Mouse (Mus musculus): Measurements from ENCODE around the gene Siah2. TPM values are rescaled to one million over a fixed set of nuclear protein-coding genes. Genes with fewer than 3 reads are reported as not detected.

The Siah2 gene
- polyA plus RNA-seq, 1 experiment from 2014 or later, result 7.4 TPM

- H3K4me3 ChIP-seq (ENCODE audit: low read depth, low read length), result no peak overlapping the region
- H3K27me3 ChIP-seq (ENCODE audit: insufficient read depth, low read length), result no peaks in the 10 kb centered on the region
- no peak overlapping the region for H3K9ac ChIP-seq
- no peak overlapping the region for H3K4me2 ChIP-seq
- no peaks in the 10 kb centered on the region for H3K4me1 ChIP-seq (ENCODE audit: insufficient read depth)
- DNase-seq, result no peak
- TF ChIP-seq CTCF (IDR thresholded peaks at IDR 0.05; ENCODE audit: low read depth), result no peak
- ATAC-seq (ENCODE audit: insufficient read depth), result no peak
- no peaks in the 10 kb centered on the region for H3K9me3 ChIP-seq (ENCODE audit: low read depth, low read length)
- H3K27ac ChIP-seq (ENCODE audit: low read depth), result no peak overlapping the region
- no peaks in the 10 kb centered on the region for H3K36me3 ChIP-seq (ENCODE audit: insufficient read depth)
- WGBS, result 28% methylated on average over 7 of the region's 7 CpGs
Measured at GRCm38 (mm10) chr3:58695507-58695906, 3.3 kb upstream of the Siah2 start.

GRCm38 (mm10) chr3:58695044-58695443, 2.8 kb upstream of the Siah2 start:
- ATAC-seq (ENCODE audit: insufficient read depth), result no peak
- Histone ChIP-seq H3K4me2 (no peak overlapping the region), H3K4me1 (ENCODE audit: insufficient read depth) (no peaks in the 10 kb centered on the region), H3K9ac (no peak overlapping the region), H3K36me3 (ENCODE audit: insufficient read depth) (no peaks in the 10 kb centered on the region), H3K9me3 (ENCODE audit: low read depth, low read length) (no peaks in the 10 kb centered on the region), H3K4me3 (ENCODE audit: low read depth, low read length) (no peak overlapping the region), H3K27me3 (ENCODE audit: insufficient read depth, low read length) (no peaks in the 10 kb centered on the region), H3K27ac (ENCODE audit: low read depth) (no peak overlapping the region)
- WGBS, result 67% methylated on average over 1 of the region's 1 CpGs
- DNase-seq, result no peak
- TF ChIP-seq CTCF (IDR thresholded peaks at IDR 0.05; ENCODE audit: low read depth), result no peak

DNA sequence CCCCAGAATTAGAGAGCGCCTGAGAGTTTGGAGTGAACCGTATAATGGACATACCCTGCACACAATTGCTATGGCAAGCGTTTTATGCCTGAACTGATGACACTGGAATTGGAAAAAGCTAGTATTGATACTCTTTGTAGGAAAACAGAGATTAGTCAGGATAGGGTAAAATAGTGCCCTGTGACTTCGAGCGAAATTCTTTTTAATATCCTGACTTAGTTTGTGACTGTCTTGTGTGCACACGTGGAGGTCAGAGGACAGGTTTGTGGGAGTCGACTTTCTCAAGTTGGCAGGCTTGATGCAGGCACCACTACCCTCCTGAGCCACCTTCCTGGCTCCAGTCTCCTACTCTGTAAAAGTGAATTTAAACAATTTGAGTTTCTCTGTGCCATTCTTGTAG, 1.1 kb upstream of the Siah2 start:
- Histone ChIP-seq H3K27ac (ENCODE audit: low read depth) (no peak overlapping the region), H3K27me3 (ENCODE audit: insufficient read depth, low read length) (no peaks in the 10 kb centered on the region), H3K9me3 (ENCODE audit: low read depth, low read length) (no peaks in the 10 kb centered on the region), H3K4me3 (ENCODE audit: low read depth, low read length) (no peak overlapping the region), H3K4me1 (ENCODE audit: insufficient read depth) (no peaks in the 10 kb centered on the region), H3K9ac (no peak overlapping the region), H3K4me2 (no peak overlapping the region), H3K36me3 (ENCODE audit: insufficient read depth) (no peaks in the 10 kb centered on the region)
- no peak for TF ChIP-seq CTCF (IDR thresholded peaks at IDR 0.05; ENCODE audit: low read depth)
- DNase-seq (no peak), ATAC-seq (ENCODE audit: insufficient read depth) (no peak)
- WGBS, result 63% methylated on average over 7 of the region's 7 CpGs

DNA sequence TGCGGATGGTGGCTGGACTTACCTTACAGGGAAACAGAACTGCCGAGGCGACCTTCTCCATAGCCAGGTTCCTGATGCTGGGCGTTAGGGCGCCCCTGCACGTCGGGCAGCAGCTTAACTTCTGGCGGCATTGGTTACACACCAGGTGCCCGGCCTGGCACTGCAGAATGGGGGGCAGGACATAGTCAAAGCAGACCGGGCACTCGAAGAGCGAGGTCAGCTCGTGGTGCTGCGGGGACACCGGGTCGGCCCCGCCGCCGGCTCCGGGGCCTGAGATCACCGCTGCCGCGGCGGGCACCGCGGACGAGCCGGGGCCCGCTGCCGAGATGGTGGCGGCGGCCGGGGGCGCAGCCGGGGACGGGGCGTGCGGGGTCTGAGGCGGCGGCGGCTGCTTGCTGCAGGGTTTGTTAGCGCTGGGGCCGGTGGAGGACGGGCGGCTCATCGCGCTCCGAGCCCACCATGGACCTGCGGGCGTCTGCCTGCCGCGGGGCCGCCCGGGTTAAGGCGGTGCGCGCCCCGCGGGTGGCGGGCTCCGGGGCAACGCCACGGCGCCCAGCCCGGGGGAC, 743 bp downstream of the Siah2 start:
- peak overlapping the region; percentile 81 for H3K4me3 ChIP-seq (ENCODE audit: low read depth, low read length)
- H3K9me3 ChIP-seq (ENCODE audit: low read depth, low read length), result no peaks in the 10 kb centered on the region
- no peaks in the 10 kb centered on the region for H3K4me1 ChIP-seq (ENCODE audit: insufficient read depth)
- peak overlapping the region; percentile 95 for H3K4me2 ChIP-seq
- no peaks in the 10 kb centered on the region for H3K36me3 ChIP-seq (ENCODE audit: insufficient read depth)
- H3K27ac ChIP-seq (ENCODE audit: low read depth), result peak overlapping the region; percentile 84
- TF ChIP-seq CTCF (IDR thresholded peaks at IDR 0.05; ENCODE audit: low read depth), result 0 out of 2 replicates have a peak, but pooled peaks have one; percentile 11
- peak overlapping the region; percentile 78 for H3K9ac ChIP-seq
- WGBS, result 1% methylated on average over 60 of the region's 65 CpGs
- H3K27me3 ChIP-seq (ENCODE audit: insufficient read depth, low read length), result no peaks in the 10 kb centered on the region
- ATAC-seq (ENCODE audit: insufficient read depth) (no peak; the same call in 1 of the 2 replicates), DNase-seq (peak; percentile 47)

GRCm38 (mm10) chr3:58690619-58691373, 1.4 kb downstream of the Siah2 start:
- H3K4me1 ChIP-seq (ENCODE audit: insufficient read depth), result no peaks in the 10 kb centered on the region
- peak overlapping the region; percentile 81 for H3K4me3 ChIP-seq (ENCODE audit: low read depth, low read length)
- no peak for TF ChIP-seq CTCF (IDR thresholded peaks at IDR 0.05; ENCODE audit: low read depth)
- H3K36me3 ChIP-seq (ENCODE audit: insufficient read depth), result no peaks in the 10 kb centered on the region
- H3K27ac ChIP-seq (ENCODE audit: low read depth), result 0 out of 2 replicates have a peak overlapping the region, but pooled peaks have one; percentile 84
- under 1% methylated on average over 24 of the region's 24 CpGs for WGBS
- DNase-seq (peak; percentile 84), ATAC-seq (ENCODE audit: insufficient read depth) (peak; percentile 41; the same call in 1 of the 2 replicates)
- peak overlapping the region; percentile 78 for H3K9ac ChIP-seq
- H3K4me2 ChIP-seq, result peak overlapping the region; percentile 95
- H3K9me3 ChIP-seq (ENCODE audit: low read depth, low read length), result no peaks in the 10 kb centered on the region
- H3K27me3 ChIP-seq (ENCODE audit: insufficient read depth, low read length), result no peaks in the 10 kb centered on the region

DNA sequence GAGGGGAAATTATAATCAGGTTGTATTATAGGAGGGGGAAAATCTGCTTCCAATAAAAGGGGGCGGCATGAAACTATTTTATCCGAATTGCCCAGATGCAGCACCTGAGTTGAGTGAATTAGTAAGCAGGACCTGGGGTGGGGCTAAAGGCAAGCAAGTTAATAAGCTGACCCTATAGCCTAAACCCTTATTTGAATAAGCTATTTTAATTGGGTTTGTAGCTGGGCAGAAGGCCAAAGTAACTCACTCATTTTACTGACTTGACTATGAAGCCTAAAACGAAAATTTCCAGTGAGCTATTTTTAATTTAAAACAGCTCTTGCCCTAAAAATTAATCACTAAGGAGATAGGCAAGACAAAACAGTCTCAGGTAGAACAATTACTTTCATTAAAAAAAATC, 2.5 kb downstream of the Siah2 start:
- no peaks in the 10 kb centered on the region for H3K27me3 ChIP-seq (ENCODE audit: insufficient read depth, low read length)
- H3K36me3 ChIP-seq (ENCODE audit: insufficient read depth), result no peaks in the 10 kb centered on the region
- 56% methylated on average over 3 of the region's 3 CpGs for WGBS
- no peak for TF ChIP-seq CTCF (IDR thresholded peaks at IDR 0.05; ENCODE audit: low read depth)
- no peaks in the 10 kb centered on the region for H3K9me3 ChIP-seq (ENCODE audit: low read depth, low read length)
- H3K4me3 ChIP-seq (ENCODE audit: low read depth, low read length), result no peak overlapping the region; the same call in 1 of the 2 replicates
- H3K9ac ChIP-seq, result no peak overlapping the region
- H3K4me2 ChIP-seq, result peak overlapping the region; percentile 95
- H3K27ac ChIP-seq (ENCODE audit: low read depth), result no peak overlapping the region
- DNase-seq, result peak; percentile 29
- no peak for ATAC-seq (ENCODE audit: insufficient read depth)
- no peaks in the 10 kb centered on the region for H3K4me1 ChIP-seq (ENCODE audit: insufficient read depth)

GRCm38 (mm10) chr3:58689105-58689504, 3.1 kb downstream of the Siah2 start:
- DNase-seq (no peak), ATAC-seq (ENCODE audit: insufficient read depth) (no peak)
- 84% methylated on average over 7 of the region's 7 CpGs for WGBS
- Histone ChIP-seq H3K36me3 (ENCODE audit: insufficient read depth) (no peaks in the 10 kb centered on the region), H3K27me3 (ENCODE audit: insufficient read depth, low read length) (no peaks in the 10 kb centered on the region), H3K9ac (no peak overlapping the region), H3K4me1 (ENCODE audit: insufficient read depth) (no peaks in the 10 kb centered on the region), H3K4me2 (no peak overlapping the region), H3K27ac (ENCODE audit: low read depth) (no peak overlapping the region), H3K9me3 (ENCODE audit: low read depth, low read length) (no peaks in the 10 kb centered on the region), H3K4me3 (ENCODE audit: low read depth, low read length) (no peak overlapping the region)
- TF ChIP-seq CTCF (IDR thresholded peaks at IDR 0.05; ENCODE audit: low read depth), result no peak
